Mouse (Mus musculus) kidney, postnatal 36 days (tissue): ENCODE data around the gene Olfr672.
"Not testable (repeated sequence)": the region's sequence is repeated elsewhere in the genome, so short reads cannot be mapped to it uniquely, and the experiment has no call there.

Experiments used
- DNase-seq, 2 experiments: peaks; one replicate each; pipeline ENCODE4 v3.0.0; 2021 to 2022; ENCODE audit warnings: mixed read lengths in 2 of 2

Gene Olfr672

DNA sequence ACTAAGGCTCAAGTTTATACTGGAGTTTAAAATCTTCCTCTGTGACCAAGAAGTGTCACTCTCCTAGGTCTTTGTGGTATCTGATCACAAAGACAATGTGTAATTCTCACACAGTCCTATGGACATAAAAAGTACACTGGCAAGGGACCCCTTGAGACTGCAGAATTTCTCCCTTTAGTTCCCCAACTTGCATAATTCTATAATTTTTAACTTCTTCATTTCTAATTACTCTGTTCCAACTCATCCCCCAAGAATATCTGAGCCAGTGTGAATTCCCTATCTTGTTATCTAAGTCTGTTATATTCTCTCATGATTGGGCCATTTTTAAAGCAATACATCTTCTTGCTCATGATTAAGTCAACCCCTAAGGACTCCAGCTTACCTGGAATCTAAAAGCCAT, at the start of gene Olfr672:
TSS of gene Olfr672 (minus strand) at position 101 of the 400 bp plus-strand sequence.
- no peak for DNase-seq

DNA sequence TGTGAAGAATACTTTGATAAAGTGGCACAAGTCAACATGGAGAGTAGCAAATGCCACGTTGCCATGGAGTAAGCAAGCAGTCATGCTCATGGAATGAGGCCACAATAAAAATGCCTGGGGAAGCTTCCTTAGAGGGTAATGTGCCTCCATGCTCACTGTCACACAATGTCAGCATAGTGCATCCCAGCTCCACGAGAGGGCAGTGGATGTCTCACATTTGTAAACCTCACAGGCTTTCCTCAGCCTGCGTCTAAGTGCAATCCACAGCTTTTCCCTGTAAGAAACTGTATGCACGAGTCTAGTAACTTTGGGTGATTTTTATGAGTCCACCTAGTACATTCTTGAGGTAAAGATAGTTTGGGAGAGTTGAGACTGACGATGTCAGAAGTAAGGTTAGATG, 32.0 kb upstream of the Olfr672 start:
- DNase-seq: not testable (repeated sequence)

DNA sequence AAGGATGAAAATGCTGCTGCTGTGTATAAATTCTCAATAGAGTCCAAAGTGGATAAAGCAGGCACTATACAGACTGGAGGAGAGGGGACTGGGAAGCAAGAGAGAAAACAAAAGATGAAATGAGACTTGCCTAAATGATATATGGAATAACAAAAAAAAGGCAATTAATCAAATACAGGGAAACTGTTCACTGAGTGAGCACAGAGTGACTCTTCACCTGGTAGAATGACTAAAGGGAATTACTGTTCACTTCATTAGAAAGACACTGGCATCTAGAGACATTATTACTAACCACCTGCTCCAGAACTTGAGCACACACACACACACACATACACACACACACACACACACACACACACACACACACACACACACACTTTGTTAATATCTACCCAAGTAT, 30.6 kb upstream of the Olfr672 start, which contains the start of gene Olfr676:
TSS of gene Olfr676 (plus strand) at position 301 of the 400 bp plus-strand sequence.
- DNase-seq: no peak

DNA sequence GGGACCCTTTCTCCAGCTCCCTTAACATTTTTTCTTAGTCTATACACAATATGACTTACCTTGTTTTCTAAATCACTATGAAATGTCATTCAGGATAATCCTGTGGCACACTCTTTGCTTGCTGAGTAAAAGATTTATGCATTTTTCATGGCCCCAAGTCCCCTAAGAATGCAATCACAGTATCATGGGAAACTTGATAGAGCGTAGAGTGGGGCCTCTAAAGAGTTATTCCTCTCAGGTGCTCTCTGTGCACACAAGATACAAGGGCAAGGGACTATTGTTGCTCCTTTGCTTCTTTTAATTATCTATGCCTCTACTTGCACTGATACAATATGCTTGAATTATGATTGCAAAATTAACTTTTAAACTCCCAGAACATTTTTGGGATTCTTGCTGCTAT, 26.5 kb upstream of the Olfr672 start, which contains the start of gene Olfr675:
TSS of gene Olfr675 (minus strand) at position 101 of the 400 bp plus-strand sequence.
- no peak for DNase-seq

DNA sequence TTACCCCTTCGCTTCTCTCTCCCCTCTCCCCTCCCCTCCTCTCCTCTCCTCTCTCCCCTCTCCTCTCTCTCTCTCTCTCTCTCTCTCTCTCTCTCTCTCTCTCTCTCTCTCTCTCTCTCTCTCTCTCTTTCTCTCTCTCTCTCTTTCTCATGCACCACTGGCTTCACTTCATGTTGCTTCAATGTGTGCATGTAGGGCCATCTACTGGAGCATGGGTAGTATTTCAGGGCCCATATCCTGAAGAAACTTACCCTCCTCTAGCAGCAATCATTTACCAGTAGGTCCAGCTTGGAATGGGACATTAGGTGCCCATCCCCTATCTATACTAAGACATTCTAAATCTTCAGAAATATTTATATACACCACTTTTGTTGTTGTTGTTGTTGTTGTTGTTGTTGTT, 20.7 kb upstream of the Olfr672 start:
- no peak for DNase-seq

DNA sequence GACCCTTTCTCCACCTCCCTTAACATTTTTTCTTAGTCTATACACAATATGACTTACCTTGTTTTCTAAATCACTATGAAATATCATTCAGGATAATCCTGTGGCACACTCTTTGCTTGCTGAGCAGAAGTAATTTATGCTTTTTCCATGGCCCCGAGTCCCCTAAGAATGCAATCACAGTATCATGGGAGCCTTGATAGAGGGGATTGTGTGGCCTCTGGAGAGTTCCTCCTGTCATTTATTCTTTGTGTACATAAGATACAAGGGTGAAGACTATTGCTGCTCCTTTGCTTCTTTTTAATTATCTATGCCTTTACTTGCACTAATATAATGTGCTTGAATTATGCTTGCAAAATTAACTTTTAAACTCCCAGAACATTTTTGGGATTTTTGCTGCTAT, 22.8 kb downstream of the Olfr672 start, which contains the start of gene Olfr671:
TSS of gene Olfr671 (minus strand) at position 101 of the 400 bp plus-strand sequence.
- no peak for DNase-seq

DNA sequence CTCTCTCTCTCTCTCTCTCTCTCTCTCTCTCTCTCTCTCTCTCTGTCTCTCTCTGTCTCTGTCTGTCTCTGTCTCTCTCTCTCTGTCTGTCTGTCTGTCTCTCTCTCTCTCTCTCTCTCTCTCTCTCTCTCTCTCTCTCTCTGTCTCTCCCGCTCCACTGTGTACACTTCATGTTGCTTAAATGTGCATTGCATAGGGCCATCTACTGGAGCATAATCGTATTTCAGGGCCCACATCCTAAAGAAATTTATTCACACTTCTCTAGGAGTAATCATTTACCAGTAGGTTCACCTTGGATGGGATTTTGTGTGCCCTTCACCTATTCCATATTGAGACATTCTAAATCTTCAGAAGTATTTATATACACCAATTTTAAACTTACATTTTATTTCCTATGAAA, 29.3 kb downstream of the Olfr672 start:
- DNase-seq: not testable (repeated sequence)

DNA sequence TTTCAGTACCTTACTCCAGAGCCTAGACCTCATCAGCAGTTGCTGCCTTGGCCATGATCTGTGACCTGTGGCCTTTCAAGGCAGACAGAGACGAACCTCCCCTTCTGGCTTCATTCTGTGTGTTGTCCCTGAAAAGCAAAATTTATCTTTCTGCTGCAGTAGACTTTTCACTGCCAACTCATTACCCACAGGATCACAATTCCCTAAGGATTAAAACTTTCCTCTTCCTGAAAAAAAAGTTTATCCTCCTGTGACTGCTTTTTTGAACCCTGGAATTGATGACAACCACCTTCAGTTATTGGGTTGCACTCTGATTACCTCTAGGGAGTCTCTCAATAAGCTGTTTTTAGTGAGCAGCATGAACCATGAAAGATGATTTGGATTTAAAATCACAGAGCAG, 39.3 kb downstream of the Olfr672 start, which contains the start of gene Olfr670:
TSS of gene Olfr670 (minus strand) at position 101 of the 400 bp plus-strand sequence.
- no peak for DNase-seq

DNA sequence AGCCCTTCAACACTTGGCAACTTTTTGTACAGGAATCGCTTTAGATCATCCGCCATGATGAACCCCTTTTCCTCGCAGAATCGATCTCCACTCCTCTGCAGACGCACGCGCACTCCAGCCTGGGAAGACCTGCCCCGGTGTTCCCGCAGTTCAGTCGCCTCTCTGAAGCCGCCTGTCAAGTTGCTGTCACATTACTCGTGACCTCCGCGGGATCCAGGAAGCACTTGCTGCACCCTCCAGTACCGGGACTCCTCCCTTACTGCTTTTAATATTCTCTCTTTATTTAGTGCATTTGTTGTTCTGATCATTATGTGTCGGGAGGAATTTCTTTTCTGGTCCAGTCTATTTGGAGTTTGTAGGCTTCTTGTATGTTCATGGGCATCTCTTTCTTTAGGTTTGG, 51.6 kb downstream of the Olfr672 start:
- DNase-seq: not testable (repeated sequence)
